Mouse (Mus musculus) retina, embryonic 14.5 days (tissue): ENCODE data around the gene Zfp365.

Source experiments
- DNase-seq: peaks from one replicate; pipeline ENCODE4 v3.0.0-alpha.2; 2015; ENCODE audit warnings: low spot score

The Zfp365 gene

GRCm38 (mm10) chr10:67841596-67841995 lies 70.9 kb downstream of the Zfp365 start:
- no peak for DNase-seq

- no peak for DNase-seq
Observed at GRCm38 (mm10) chr10:67840735-67841134, 71.7 kb downstream of the Zfp365 start.

GRCm38 (mm10) chr10:67839156-67839555 lies 73.3 kb downstream of the Zfp365 start:
- DNase-seq = no peak

- no peak for DNase-seq
Observed at GRCm38 (mm10) chr10:67836426-67836825, 76.0 kb downstream of the Zfp365 start.
